Mouse (Mus musculus) CH12.LX (cell line): ENCODE results near the gene Iscu.

Source experiments
- CTCF ChIP-seq, 2 experiments: IDR thresholded peaks in 1 of 2; conservative IDR thresholded peaks in 1 of 2; 2 replicates each; pipeline ENCODE4 v1.5.1; 2011 to 2012; ENCODE audit warnings: low read depth in 2 of 2, low read length in 2 of 2, improper control_type of control experiment in 1 of 2, inconsistent platforms in 1 of 2, mild to moderate bottlenecking in 1 of 2, moderate library complexity in 1 of 2
- EP300 ChIP-seq: IDR thresholded peaks from 2 replicates; pipeline ENCODE4 v1.6.1; 2011; ENCODE audit warnings: low read length, improper control_type of control experiment
- MAX ChIP-seq: IDR thresholded peaks from 2 replicates; pipeline ENCODE4 v1.6.1; 2011; ENCODE audit warnings: low read length, improper control_type of control experiment
- POLR2A ChIP-seq: IDR thresholded peaks from 2 replicates; pipeline ENCODE4 v1.6.1; 2011; ENCODE audit warnings: low read depth, mild to moderate bottlenecking, improper control_type of control experiment, low read length
- ZKSCAN1 ChIP-seq: IDR thresholded peaks from 2 replicates; pipeline ENCODE4 v1.6.1; 2012; ENCODE audit warnings: low read depth, inconsistent platforms, low read length, improper control_type of control experiment, borderline replicate concordance

DNA sequence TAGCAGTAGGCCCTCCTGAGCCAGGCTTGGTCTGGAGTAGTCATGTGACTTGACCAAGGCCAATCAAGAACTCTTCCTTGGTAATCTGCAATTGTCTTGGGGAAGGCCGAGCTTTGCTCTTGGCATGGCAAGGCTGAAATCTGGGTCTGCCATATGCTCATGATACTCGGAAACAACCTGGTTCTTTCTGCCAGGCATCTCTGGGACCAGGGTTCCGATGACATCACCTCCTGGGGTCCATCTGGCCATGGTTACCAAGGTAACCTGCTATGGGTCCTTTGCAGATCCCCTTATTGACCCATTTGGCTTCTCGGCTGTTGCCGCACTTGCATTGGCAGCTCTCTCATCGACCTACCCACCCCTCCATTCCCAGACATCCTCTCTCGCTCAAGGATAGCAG is 44.5 kb upstream of the Iscu start:
- TF ChIP-seq CTCF (conservative IDR thresholded peaks at IDR 0.05 in 1 of 2, IDR thresholded peaks at IDR 0.05 in 1 of 2; ENCODE audit: low read depth in 2 of 2, low read length in 2 of 2), result no peak
- no peak for TF ChIP-seq EP300
- no peak for TF ChIP-seq MAX
- no peak for TF ChIP-seq POLR2A
- no peak for TF ChIP-seq ZKSCAN1
